Mouse (Mus musculus) forebrain, embryonic 14.5 days (tissue): ENCODE data around the gene Cgref1. TPM values are rescaled to one million over a fixed set of nuclear protein-coding genes. Genes with fewer than 3 reads are reported as not detected.

Source experiments
- ATAC-seq: fragments of 200-750 bp; cut with Nextera tagmentation; 2 replicates; pipeline ENCODE4 v1.8.0; 2017; ENCODE audit warnings: mild to moderate bottlenecking, moderate library complexity
- DNase-seq: peaks from one replicate; pipeline ENCODE4 v3.0.0-alpha.2; 2015; ENCODE audit warnings: low spot score
- H3K27ac ChIP-seq: fragments of 300-500 bp; sonication (generic); 2 replicates; pipeline ENCODE4 v1.5.1; 2014; ENCODE audit warnings: low read depth, mild to moderate bottlenecking, control low read depth, low read length, moderate library complexity
- H3K27me3 ChIP-seq: fragments of 300-500 bp; sonication (generic); replicated peaks from 2 replicates; pipeline ENCODE4 v1.6.1; 2014; ENCODE audit warnings: low read length, control low read depth, mixed read lengths; ENCODE audit not compliant: control insufficient read depth, insufficient read depth
- H3K36me3 ChIP-seq: fragments of 300-500 bp; sonication (generic); 2 replicates; pipeline ENCODE4 v1.6.1; 2014; ENCODE audit warnings: low read length, control low read depth; ENCODE audit not compliant: control insufficient read depth, insufficient read depth
- H3K4me1 ChIP-seq: fragments of 300-500 bp; sonication (generic); 2 replicates; pipeline ENCODE4 v1.6.1; 2014; ENCODE audit warnings: antibody characterized with exemption, low read length, control low read depth; ENCODE audit not compliant: control insufficient read depth, insufficient read depth
- H3K4me2 ChIP-seq: fragments of 300-500 bp; sonication (generic); 2 replicates; pipeline ENCODE4 v1.6.1; 2014; ENCODE audit warnings: mild to moderate bottlenecking, control low read depth, low read length
- H3K4me3 ChIP-seq: fragments of 300-500 bp; sonication (generic); 2 replicates; pipeline ENCODE4 v1.5.1; 2014; ENCODE audit warnings: low read depth, low read length, control low read depth
- H3K9ac ChIP-seq: fragments of 300-500 bp; sonication (generic); 2 replicates; pipeline ENCODE4 v1.6.1; 2014; ENCODE audit warnings: mild to moderate bottlenecking, low read length, control low read depth, moderate library complexity
- H3K9me3 ChIP-seq: fragments of 300-500 bp; sonication (generic); replicated peaks from 2 replicates; pipeline ENCODE4 v1.6.1; 2016; ENCODE audit warnings: low read length, control low read depth, mixed read lengths; ENCODE audit not compliant: control insufficient read depth
- WGBS: fragments of 180-500 bp; shearing (Covaris S2); extraction: QIAGEN DNeasy Blood & Tissue Kit; methylation state at CpG from one replicate; pipeline ENCODE4 v1.1.7; 2014; 5-methylcytosine and 5-hydroxymethylcytosine counted together
- polyA plus RNA-seq: library from polyadenylated mRNA; unstranded; fragments of >200 nt; fragmentation: Nextera tagmentation; extraction: Ambion mirVana; gene quantifications from 2 replicates; pipeline ENCODE4 v1.2.1, GENCODE M21; 2014

The Cgref1 gene
- polyA plus RNA-seq, 1 experiment from 2014 or later = 21.4 TPM

DNA sequence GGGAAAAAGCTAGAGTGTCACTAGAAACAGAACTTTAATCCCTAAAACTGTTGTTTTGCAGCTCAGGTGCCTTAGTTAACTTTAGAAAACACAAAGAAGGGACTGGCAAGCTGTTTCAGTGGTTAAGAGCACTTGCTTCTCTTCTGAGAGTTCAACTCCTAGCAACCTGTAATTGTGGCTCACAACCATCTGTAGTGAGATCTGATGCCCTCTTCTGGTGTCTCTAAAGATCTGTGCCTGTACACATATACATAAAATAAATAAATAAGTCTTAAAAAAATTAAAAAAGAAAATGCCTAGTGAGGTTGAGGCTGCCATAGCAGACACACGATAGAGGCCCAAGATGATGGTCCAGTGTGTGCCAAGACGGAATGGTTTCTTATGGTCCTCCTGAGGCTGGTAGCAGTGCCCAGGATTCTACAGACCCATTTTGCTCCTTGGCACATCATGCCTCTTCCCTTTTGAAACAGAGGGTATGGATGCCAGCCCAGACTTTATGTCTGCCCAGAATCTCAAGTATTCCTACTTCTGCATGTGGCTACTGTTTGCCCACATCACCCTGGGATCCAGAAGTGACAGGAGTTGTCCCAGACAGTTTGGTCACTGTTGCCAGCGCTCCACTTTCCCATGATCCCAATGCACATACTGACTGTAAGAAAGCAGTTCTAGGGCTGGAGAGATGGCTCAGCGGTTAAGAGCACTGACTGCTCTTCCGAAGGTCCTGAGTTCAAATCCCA lies 10.5 kb downstream of the Cgref1 start:
- Histone ChIP-seq H3K27me3 (no peaks in the 10 kb centered on the region), H3K4me3 (no peak overlapping the region), H3K9ac (no peak overlapping the region), H3K4me1 (no peaks in the 10 kb centered on the region), H3K36me3 (no peaks in the 10 kb centered on the region), H3K4me2 (no peak overlapping the region), H3K27ac (no peak overlapping the region), H3K9me3 (no peaks in the 10 kb centered on the region)
- 83% methylated on average over 5 of the region's 5 CpGs for WGBS
- ATAC-seq (no peak), DNase-seq (no peak)

DNA sequence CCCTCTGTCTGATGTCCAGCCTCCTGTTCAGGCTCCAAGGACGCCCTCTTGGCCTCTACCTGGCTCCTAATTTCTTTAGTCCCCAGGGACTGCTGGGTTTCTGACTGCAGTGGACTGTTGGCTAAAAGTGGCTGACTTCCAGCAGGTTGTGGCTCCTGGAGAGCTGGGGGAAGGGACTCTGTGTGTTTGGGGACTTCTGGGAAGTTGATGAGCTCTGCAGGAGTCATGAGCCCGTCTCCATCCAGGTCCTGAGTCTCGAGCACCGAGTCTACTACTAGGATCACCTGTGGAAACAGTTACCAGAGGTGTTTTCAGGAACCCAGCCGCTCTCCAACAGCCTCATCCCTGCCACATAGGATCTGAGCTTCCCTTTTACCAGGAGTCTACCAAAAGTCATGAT lies 11.7 kb downstream of the Cgref1 start:
- no peaks in the 10 kb centered on the region for H3K4me1 ChIP-seq
- H3K9me3 ChIP-seq = no peaks in the 10 kb centered on the region
- H3K9ac ChIP-seq = no peak overlapping the region
- H3K4me3 ChIP-seq = no peak overlapping the region
- no peaks in the 10 kb centered on the region for H3K27me3 ChIP-seq
- ATAC-seq (no peak), DNase-seq (no peak)
- no peaks in the 10 kb centered on the region for H3K36me3 ChIP-seq
- no peak overlapping the region for H3K27ac ChIP-seq
- 65% methylated on average over 5 of the region's 5 CpGs for WGBS
- H3K4me2 ChIP-seq = no peak overlapping the region

DNA sequence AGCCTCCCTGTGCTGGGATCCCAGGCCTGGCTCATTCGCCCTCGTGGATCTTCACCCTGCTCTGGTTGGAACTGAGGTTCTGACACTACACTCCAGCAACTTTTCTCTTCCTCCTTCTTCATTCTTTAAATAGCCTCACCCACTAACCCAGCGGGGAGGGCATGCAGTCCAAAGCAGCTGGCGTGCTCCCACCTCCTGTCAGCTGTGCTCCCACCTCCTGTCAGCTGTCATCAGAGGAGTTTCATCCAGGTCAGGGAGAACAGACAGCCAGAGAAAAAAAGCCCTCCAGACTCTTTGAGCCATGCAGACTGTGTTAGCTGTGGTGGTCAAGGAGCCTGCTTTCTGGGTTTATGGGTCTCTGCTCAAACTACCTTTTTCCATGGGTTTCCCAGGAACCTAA lies 14.0 kb downstream of the Cgref1 start:
- Histone ChIP-seq H3K4me2 (no peak overlapping the region), H3K9me3 (no peaks in the 10 kb centered on the region), H3K27me3 (no peaks in the 10 kb centered on the region), H3K4me1 (no peaks in the 10 kb centered on the region), H3K9ac (no peak overlapping the region), H3K4me3 (no peak overlapping the region), H3K36me3 (no peaks in the 10 kb centered on the region), H3K27ac (no peak overlapping the region)
- 82% methylated on average over 4 of the region's 4 CpGs for WGBS
- DNase-seq = no peak
- ATAC-seq = no peak

DNA sequence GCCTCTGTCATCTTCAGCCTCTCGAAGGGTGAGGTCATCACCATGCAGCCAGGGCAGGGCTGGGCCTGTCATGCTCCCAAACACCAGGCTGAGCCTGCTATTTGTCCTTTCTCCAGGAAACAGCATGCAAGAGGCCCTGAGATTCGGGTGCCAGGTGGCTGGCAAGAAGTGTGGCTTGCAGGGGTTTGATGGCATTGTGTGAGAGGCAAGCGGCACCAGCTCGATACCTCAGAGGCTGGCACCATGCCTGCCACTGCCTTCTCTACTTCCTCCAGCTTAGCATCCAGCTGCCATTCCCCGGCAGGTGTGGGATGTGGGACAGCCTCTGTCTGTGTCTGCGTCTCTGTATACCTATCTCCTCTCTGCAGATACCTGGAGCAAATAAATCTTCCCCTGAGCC lies 14.5 kb downstream of the Cgref1 start:
- Histone ChIP-seq H3K4me2 (no peak overlapping the region), H3K9ac (no peak overlapping the region), H3K36me3 (no peaks in the 10 kb centered on the region), H3K27me3 (no peaks in the 10 kb centered on the region), H3K4me1 (no peaks in the 10 kb centered on the region), H3K9me3 (no peaks in the 10 kb centered on the region), H3K27ac (no peak overlapping the region), H3K4me3 (no peak overlapping the region)
- no peak for ATAC-seq
- WGBS = 63% methylated on average over 6 of the region's 6 CpGs
- no peak for DNase-seq

DNA sequence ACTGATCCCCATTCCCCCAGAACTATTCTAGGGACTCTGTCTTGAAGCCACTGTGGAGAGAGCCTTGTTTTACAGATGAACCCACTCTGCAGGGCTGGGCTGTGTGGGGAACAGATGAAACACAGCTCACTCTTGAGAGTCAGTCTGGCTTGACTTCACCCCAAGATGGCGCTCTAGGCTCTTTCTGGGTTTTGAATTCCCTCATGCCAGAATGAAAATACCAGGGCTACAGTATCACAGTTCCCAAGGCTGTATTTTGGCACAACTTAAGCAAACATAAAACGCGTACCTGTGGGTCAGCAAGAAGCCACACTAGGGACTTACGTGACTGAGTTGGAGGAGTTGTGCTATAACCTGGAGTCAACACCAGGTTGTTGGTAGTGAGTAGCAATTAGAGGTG lies 15.3 kb downstream of the Cgref1 start:
- WGBS = 37% methylated on average over 4 of the region's 4 CpGs
- Histone ChIP-seq H3K9ac (no peak overlapping the region), H3K4me2 (no peak overlapping the region), H3K4me1 (no peaks in the 10 kb centered on the region), H3K27ac (no peak overlapping the region), H3K4me3 (no peak overlapping the region), H3K27me3 (no peaks in the 10 kb centered on the region), H3K36me3 (no peaks in the 10 kb centered on the region), H3K9me3 (no peaks in the 10 kb centered on the region)
- DNase-seq (peak; percentile 78), ATAC-seq (peak; percentile 24; the same call in 1 of the 2 replicates)

DNA sequence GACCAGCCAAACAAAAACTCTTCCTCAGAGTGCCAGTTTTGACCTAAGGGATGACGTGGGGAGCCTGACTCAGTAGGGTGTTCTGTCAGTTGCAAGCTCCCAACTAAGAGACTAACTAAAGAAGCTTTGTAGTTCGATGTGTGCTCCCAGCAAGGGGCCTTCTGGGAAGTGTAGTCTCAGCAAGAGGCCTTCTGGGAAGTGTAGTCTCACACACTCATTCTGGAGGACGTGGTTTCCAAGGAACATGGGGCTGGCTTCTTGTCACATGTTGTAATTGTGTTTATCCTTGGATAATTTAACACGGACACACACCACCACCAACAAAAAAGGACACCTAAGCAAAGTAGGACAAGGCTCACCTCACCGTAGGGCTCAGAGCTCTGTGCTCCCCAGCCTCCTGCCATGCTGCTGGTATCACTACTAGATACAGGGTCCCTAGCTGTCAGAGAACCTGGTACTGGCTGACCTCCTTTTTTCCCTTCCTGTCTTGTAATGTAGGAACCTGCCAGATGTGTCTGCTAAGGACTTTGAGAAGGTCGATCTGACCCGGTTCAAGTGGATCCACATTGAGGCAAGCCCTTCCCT lies 17.4 kb downstream of the Cgref1 start:
- 44% methylated on average over 7 of the region's 7 CpGs for WGBS
- H3K4me2 ChIP-seq = peak overlapping the region; percentile 31; the same call in 1 of the 2 replicates
- DNase-seq (peak; percentile 77), ATAC-seq (peak; percentile 80)
- no peaks in the 10 kb centered on the region for H3K36me3 ChIP-seq
- no peaks in the 10 kb centered on the region for H3K27me3 ChIP-seq
- no peaks in the 10 kb centered on the region for H3K4me1 ChIP-seq
- no peaks in the 10 kb centered on the region for H3K9me3 ChIP-seq
- H3K27ac ChIP-seq = no peak overlapping the region
- H3K9ac ChIP-seq = no peak overlapping the region
- H3K4me3 ChIP-seq = no peak overlapping the region

DNA sequence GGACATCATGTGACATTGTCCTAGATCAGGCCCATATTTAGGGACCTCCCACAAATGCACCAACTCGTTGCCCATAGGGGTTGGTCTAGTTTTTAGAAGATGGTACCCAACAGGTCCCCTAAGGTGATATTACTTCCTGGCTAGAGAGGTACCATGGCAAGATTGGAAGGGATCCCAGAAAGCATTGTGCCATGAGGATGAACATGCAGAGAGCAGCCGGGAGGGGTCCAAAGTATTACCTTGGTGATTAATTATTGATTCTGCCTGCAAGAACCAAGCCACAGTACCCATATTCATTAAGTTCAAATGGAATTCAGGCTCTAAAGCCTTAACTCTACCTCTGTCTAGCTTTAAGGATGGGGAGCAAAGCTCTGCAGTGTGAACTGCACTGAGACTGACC lies 19.3 kb downstream of the Cgref1 start:
- 91% methylated on average over 2 of the region's 2 CpGs for WGBS
- H3K27ac ChIP-seq = no peak overlapping the region
- H3K4me2 ChIP-seq = no peak overlapping the region
- no peak for DNase-seq
- H3K4me3 ChIP-seq = no peak overlapping the region
- H3K9me3 ChIP-seq = no peaks in the 10 kb centered on the region
- no peak overlapping the region for H3K9ac ChIP-seq
- H3K27me3 ChIP-seq = no peaks in the 10 kb centered on the region
- H3K36me3 ChIP-seq = no peaks in the 10 kb centered on the region
- peaks cover 8% of the 10 kb centered on the region; the same call in 1 of the 2 replicates for H3K4me1 ChIP-seq
- no peak for ATAC-seq

DNA sequence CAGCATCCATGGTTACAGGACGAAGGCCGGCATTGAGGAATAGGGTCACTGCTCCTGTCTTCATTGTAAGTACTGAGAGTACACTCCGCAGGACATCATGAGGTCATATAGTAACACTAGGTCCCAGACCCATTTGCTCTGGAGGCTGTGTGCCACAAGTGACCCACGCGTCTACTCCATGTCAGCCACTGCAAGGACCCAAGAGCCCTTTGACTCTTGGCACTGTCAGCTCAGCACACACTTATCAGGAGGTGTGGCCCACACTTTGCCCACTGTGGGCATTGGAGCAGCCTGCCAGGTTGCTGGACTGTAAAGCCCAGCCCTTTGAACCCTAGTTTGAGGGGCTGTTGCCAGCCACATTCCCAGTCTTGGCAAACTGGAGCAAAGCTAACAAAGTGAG lies 20.2 kb downstream of the Cgref1 start:
- 94% methylated on average over 5 of the region's 5 CpGs for WGBS
- DNase-seq (no peak), ATAC-seq (no peak)
- H3K27ac ChIP-seq = no peak overlapping the region
- no peak overlapping the region for H3K4me2 ChIP-seq
- no peak overlapping the region for H3K9ac ChIP-seq
- H3K9me3 ChIP-seq = no peaks in the 10 kb centered on the region
- no peaks in the 10 kb centered on the region for H3K27me3 ChIP-seq
- H3K36me3 ChIP-seq = no peaks in the 10 kb centered on the region
- H3K4me1 ChIP-seq = peaks cover 13% of the 10 kb centered on the region; the same call in 1 of the 2 replicates
- H3K4me3 ChIP-seq = no peak overlapping the region

DNA sequence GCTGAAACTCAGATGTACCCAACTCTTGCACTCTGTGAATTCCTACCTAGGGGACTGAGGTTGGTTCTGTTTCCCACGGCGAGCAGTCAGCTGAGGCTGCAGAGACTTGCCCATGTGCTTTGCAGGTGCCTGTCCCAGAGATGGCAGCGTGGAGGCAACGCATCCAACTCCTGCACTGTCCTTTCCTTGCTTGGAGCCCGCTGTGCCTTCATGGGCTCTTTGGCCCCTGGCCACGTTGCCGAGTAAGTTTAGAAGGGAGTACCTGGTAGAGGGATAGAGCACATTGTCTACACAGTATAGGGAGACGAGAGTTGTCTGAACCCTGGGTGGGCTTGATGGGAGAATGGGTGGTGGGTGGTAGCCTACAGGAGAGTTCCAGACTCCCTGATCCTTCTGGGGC lies 20.8 kb downstream of the Cgref1 start:
- Histone ChIP-seq H3K4me1 (peaks cover 13% of the 10 kb centered on the region; the same call in 1 of the 2 replicates), H3K36me3 (no peaks in the 10 kb centered on the region), H3K4me3 (no peak overlapping the region), H3K9me3 (no peaks in the 10 kb centered on the region), H3K4me2 (no peak overlapping the region), H3K27ac (no peak overlapping the region), H3K9ac (no peak overlapping the region), H3K27me3 (no peaks in the 10 kb centered on the region)
- WGBS = 78% methylated on average over 8 of the region's 8 CpGs
- ATAC-seq (no peak), DNase-seq (no peak)
